Mouse (Mus musculus) forelimb bud, embryonic 11.5 days (tissue): ENCODE measurements around the gene Cdh12.
"Not testable (repeated sequence)": the region's sequence is repeated elsewhere in the genome, so short reads cannot be mapped to it uniquely, and the experiment has no call there.

ENCODE experiments used
- DNase-seq: peaks from one replicate; pipeline ENCODE4 v3.0.0-alpha.2; 2012; ENCODE audit warnings: low read depth, low spot score

Cdh12 gene

DNA sequence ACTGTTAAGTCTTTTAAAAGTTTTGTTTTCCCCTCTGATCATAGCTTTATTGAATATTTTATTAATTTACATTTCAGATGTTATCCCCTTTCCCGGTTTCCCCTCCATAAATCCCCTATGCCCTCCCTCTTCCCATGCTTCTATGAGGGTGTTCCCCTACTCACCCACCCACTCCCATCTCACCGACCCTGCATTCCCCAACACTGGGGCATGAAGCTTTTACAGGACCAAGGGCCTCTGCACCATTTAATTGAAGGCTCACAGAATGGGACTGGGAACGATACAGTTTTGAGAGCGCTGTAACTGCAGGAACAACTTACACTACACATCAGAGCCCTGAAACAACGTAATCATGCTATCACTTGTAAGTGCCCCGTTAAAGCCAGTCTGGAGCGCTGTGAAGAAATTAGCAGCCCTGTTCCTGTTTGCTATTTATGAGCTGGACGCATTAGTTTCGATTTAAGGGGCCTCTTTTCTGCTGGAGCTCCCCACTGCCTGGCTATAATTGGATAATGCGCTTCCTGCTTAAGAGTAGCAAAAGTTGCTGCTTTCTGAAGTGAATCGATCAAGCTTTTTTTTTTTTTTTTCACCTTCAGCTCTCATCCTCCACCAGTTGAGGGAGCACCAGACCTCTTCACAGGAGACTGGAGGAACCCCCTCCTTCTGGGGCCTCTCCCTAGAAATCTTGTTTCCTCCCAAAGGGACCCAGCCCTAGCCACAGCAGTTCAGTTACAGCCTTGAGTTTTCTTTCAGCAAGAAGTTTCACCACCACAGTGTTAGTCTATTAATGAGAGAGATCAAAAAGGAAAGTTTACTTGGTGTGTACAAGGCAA, 660.2 kb downstream of the Cdh12 start:
- DNase-seq, result peak; percentile 32

DNA sequence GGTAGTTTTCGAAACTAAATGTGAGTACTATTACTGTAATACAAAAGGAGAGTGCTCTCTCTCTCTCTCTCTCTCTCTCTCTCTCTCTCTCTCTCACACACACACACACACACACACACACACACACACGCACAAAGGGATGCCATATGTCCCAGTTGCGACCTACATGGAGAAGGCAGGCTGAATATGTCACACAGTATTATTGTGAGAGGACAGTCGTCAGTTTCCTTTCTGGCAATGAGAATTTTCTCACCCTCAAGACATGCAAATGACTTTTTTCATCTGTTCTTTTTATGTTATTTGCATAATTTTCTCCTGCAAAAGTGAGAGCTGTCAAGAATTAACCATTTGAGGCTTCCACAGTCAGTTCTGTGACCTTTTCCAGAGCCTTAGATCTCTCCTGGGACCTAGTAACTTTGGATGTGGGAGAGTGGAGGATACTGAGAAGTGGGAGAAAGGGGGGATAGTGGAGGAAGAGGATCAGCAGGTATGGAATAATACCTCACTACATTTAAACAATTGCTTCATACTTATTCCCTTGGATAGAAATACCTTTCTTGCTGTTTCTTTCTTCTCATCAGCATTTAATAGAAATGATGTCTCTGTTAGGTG, 660.9 kb downstream of the Cdh12 start:
- no peak for DNase-seq

- DNase-seq, result no peak
Observed at GRCm38 (mm10) chr15:21110874-21111603, 662.0 kb downstream of the Cdh12 start.

- DNase-seq, result peak; percentile 46
Observed at GRCm38 (mm10) chr15:21114775-21115174, 665.7 kb downstream of the Cdh12 start.

- DNase-seq, result no peak
Observed at GRCm38 (mm10) chr15:21130660-21131059, 681.6 kb downstream of the Cdh12 start.

GRCm38 (mm10) chr15:21132999-21133398, 683.9 kb downstream of the Cdh12 start:
- DNase-seq, result no peak

GRCm38 (mm10) chr15:21146896-21147295, 697.8 kb downstream of the Cdh12 start:
- no peak for DNase-seq

GRCm38 (mm10) chr15:21153602-21154001, 704.5 kb downstream of the Cdh12 start:
- no peak for DNase-seq

- DNase-seq, result no peak
Observed at GRCm38 (mm10) chr15:21179727-21180126, 730.7 kb downstream of the Cdh12 start.

DNA sequence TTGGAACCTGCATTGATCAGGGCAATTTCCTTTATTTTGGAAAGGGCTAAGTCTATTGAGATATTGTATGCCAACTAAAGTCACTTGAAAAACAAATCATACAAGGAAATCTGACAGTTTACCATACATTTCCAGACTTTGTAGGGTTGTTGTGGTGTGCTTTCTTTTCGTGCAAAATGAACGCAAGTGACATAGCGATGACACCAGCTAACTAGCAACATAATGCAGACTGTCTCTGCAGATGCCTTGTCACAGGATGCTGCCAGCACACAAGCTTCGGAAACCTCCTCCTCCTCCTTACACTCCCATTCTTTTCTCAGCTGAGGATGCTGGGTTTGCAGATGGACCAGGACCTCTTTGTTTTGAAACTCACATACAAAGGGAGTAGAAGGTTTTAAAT, 731.1 kb downstream of the Cdh12 start:
- no peak for DNase-seq

DNA sequence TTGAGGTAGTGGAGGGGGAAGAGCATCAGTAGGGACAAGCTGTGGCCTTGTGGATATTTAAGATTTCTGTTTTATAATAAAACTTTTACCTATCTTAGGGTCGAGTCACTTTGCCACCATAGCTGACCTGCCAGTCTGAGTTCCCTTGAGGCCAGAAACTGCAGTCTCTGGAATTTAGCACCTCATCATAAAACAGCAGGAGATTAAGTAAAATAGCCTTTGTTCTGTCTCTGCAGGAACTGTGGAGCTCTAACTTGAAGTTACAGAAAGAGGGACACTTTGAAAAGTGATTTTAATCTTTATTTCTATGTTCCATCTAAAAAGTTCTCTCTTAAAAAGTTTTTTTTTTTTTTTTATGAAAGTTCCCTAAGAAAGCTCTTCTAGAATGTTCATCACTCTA, 736.7 kb downstream of the Cdh12 start:
- DNase-seq, result peak; percentile 7

DNA sequence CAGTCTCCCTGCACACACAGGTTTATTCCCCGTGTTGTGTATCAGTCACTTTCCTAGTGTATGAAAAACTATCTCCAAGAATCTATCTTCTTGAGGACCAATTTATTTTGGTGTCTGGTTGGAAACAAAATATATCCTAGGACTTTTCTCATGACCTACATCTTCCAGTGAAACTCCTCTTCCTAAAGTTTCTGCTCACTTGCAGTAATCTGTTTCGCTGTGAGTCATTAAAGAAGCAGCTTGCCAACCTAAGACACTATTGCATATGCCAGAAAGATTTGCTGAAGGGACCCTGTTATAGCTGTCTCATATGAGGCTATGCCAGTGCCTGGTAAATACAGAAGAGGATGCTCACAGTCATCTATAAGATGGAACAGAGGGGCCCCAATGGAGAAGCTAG, 761.0 kb downstream of the Cdh12 start:
- not testable (repeated sequence) for DNase-seq

- DNase-seq, result no peak
Observed at GRCm38 (mm10) chr15:21223006-21223405, 773.9 kb downstream of the Cdh12 start.

- no peak for DNase-seq
Observed at GRCm38 (mm10) chr15:21261318-21261717, 812.3 kb downstream of the Cdh12 start.

DNA sequence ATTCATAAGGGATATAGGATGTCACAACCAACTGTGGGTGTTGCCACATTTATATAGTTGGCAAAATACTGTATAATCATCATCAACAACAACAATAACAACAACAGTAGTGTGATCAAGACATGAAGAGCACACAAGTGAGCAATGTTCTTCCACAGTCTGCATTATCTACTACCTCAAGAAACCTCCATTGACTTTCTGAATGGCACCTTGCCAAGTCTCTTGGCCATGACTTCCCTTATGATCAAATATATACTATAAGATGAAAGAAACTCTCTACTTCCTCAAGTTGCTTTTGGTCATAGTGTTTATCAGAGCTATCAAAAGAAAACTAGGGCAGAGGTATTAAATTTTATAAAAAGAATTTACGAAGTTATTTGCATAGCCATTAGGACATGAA, 820.8 kb downstream of the Cdh12 start:
- no peak for DNase-seq

- no peak for DNase-seq
Observed at GRCm38 (mm10) chr15:21297051-21297450, 848.0 kb downstream of the Cdh12 start.

GRCm38 (mm10) chr15:21315457-21315856, 866.4 kb downstream of the Cdh12 start:
- DNase-seq, result no peak

- DNase-seq, result no peak
Observed at GRCm38 (mm10) chr15:21343853-21344252, 894.8 kb downstream of the Cdh12 start.

DNA sequence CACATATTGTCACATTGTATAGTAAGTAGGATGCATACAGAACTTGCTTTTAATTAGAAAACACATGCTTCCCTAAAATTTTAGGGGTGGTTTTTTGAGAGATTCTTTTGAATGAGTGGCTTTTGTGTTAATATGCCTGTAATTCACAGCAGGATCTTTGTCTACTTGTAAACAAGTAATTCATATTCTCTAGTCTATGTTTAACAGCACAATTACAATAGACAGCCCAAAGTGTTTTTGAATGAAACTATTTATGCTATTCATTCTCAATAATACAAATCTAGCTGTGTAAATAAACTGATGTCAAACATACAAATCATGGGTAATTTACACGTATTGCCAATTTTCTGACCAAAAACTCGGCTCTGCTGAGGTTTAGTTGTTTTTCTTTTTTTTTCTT, 895.3 kb downstream of the Cdh12 start:
- DNase-seq, result no peak

DNA sequence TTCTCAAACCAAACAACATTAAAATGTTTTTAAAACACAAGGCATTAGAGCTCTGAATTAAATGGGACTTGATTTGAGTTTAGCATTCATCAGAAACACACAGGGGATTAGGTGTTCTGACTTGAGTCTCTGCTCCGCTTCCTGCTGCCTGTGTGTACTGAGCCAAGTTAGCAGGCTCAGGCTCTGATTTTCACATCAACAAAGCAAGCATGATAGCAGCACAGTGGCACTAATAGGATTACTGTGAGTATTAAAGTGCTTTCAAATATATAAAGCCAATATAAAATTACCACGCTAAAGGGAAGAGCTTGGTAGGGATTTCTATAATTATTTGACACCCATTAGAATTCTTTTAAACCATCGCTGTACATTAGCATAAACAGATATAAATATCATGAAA, 895.7 kb downstream of the Cdh12 start:
- DNase-seq, result no peak

DNA sequence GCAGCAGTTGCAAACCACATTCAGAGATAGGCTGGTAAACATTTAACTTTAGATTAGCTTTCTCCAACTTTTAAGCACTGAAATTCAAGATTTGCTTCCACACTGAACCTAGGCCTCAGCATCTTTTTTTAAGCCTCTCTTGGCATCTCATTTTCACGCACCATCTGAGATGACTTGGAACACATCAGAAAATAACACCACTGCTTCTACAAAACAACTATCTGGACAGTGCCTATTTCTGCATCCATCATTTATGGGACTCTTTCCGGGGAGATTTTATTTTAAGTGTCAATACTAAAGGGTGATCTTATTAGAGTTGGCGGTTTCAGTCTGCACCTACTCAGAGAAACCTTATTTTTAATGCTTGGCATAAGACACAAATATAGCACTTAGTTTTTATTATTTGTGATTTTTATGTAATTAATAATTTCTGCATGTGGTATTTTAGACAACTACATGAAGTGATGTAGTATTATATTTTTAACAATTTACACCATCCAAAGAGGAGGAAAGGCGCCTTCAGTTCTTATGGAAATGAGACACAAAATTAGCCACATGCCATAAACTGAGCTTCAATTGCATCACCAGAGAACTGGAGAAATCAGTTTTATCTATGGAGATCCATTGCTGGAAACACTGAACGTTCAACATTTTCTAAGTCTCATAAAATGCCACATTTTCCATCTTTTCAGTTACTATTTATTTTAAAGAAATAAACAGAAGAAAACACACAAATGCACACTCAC, 906.5 kb downstream of the Cdh12 start:
- no peak for DNase-seq

- no peak for DNase-seq
Observed at GRCm38 (mm10) chr15:21366366-21366765, 917.3 kb downstream of the Cdh12 start.
